Mouse (Mus musculus) limb, embryonic 12.5 days (tissue): ENCODE results near the gene Fkbpl. TPM values are rescaled to one million over a fixed set of nuclear protein-coding genes. Genes with fewer than 3 reads are reported as not detected.

Source experiments
- ATAC-seq: fragments of 200-750 bp; cut with Nextera tagmentation; 2 replicates; pipeline ENCODE4 v1.8.0; 2017; ENCODE audit warnings: low read depth, moderate TSS enrichment; ENCODE audit not compliant: insufficient number of reproducible peaks, insufficient read depth, low FRiP score, low TSS enrichment
- H3K27ac ChIP-seq: fragments of 300-500 bp; sonication (generic); 2 replicates; pipeline ENCODE4 v1.5.1; 2016; ENCODE audit warnings: mild to moderate bottlenecking, moderate library complexity
- H3K27me3 ChIP-seq: fragments of 300-500 bp; sonication (generic); 2 replicates; pipeline ENCODE4 v1.6.1; 2016; ENCODE audit warnings: mild to moderate bottlenecking, moderate library complexity
- H3K36me3 ChIP-seq: fragments of 300-500 bp; sonication (generic); 2 replicates; pipeline ENCODE4 v1.6.1; 2016; ENCODE audit warnings: mild to moderate bottlenecking, moderate library complexity
- H3K4me1 ChIP-seq: fragments of 300-500 bp; sonication (generic); replicated peaks from 2 replicates; pipeline ENCODE4 v1.6.1; 2016
- H3K4me2 ChIP-seq: fragments of 300-500 bp; sonication (generic); 2 replicates; pipeline ENCODE4 v1.6.1; 2016; ENCODE audit warnings: mild to moderate bottlenecking, moderate library complexity
- H3K4me3 ChIP-seq: fragments of 300-500 bp; sonication (generic); replicated peaks from 2 replicates; pipeline ENCODE4 v1.5.1; 2016; ENCODE audit warnings: mild to moderate bottlenecking
- H3K9ac ChIP-seq: fragments of 300-500 bp; sonication (generic); replicated peaks from 2 replicates; pipeline ENCODE4 v1.6.1; 2016; ENCODE audit warnings: mild to moderate bottlenecking, moderate library complexity
- H3K9me3 ChIP-seq: fragments of 300-500 bp; sonication (generic); 2 replicates; pipeline ENCODE4 v1.6.1; 2016; ENCODE audit warnings: mild to moderate bottlenecking, moderate library complexity
- WGBS: fragments of 180-500 bp; shearing (Covaris S2); methylation state at CpG from one replicate; pipeline ENCODE4 v1.1.7; 2016; 5-methylcytosine and 5-hydroxymethylcytosine counted together
- polyA plus RNA-seq: library from polyadenylated mRNA; unstranded; fragments of >200 nt; fragmentation: Nextera tagmentation; extraction: Ambion mirVana; gene quantifications from 2 replicates; pipeline ENCODE4 v1.2.1, GENCODE M21; 2016

Fkbpl gene
- polyA plus RNA-seq, 1 experiment from 2014 or later = 19.5 TPM

DNA sequence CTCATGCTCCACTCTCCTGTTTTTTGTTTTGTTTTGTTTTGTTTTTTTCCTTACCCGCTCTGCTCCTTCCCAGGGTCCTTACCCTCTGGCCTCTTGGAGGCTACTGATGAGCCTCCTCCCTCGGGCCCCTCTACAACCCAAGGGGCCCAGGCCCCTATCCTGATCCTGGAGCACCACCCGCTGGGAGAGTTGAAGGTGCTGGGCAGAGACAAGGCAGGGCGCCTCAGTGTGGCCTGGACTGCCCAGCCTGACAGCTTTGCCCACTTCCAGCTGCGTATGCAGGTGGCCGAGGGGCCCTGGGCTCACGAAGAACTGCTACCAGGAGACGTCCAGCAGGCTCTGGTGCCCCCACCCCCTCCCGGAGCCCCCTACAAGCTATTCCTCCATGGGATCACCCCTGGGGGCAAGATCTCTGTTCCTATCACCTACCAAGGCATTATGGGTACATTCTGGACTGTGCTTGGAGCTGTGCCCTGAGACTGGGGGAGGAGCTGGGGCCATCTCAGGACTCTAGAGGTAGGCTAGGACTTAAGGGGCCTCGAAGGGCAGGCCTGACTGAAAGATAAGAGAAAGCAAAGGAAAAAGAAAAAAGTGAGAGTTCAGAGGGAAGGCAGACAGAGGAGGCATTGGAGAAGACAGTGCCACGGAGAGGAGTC is 37.4 kb downstream of the Fkbpl start:
- Histone ChIP-seq H3K4me3 (no peak overlapping the region), H3K9me3 (no peaks in the 10 kb centered on the region), H3K4me2 (no peak overlapping the region), H3K36me3 (no peaks in the 10 kb centered on the region), H3K4me1 (peaks cover 10% of the 10 kb centered on the region; the same call in 1 of the 2 replicates), H3K27me3 (peaks cover 54% of the 10 kb centered on the region), H3K9ac (no peak overlapping the region), H3K27ac (no peak overlapping the region)
- no peak for ATAC-seq
- 69% methylated on average over 11 of the region's 11 CpGs for WGBS

DNA sequence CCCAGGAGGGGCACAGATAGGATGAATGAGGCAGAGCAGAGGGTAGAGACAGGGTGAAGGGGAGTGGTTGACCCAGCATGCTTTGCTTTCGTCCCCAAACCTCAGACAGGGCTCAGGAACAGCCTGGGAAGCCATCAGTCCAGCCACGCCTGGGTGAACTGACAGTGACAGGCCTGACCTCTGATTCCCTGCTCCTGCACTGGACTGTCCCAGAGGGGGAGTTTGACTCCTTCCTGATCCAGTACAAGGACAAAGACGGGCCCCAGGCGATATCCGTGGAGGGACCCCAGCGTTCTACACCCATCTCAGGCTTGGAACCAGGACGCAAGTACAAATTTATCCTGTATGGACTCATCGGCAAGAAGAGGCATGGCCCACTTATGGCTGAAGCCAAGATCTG is 38.6 kb downstream of the Fkbpl start:
- Histone ChIP-seq H3K36me3 (no peaks in the 10 kb centered on the region), H3K4me3 (no peak overlapping the region), H3K9me3 (no peaks in the 10 kb centered on the region), H3K4me2 (no peak overlapping the region), H3K4me1 (peaks cover 10% of the 10 kb centered on the region; the same call in 1 of the 2 replicates), H3K9ac (no peak overlapping the region), H3K27ac (no peak overlapping the region), H3K27me3 (peaks cover 44% of the 10 kb centered on the region)
- ATAC-seq = no peak
- 83% methylated on average over 8 of the region's 8 CpGs for WGBS

DNA sequence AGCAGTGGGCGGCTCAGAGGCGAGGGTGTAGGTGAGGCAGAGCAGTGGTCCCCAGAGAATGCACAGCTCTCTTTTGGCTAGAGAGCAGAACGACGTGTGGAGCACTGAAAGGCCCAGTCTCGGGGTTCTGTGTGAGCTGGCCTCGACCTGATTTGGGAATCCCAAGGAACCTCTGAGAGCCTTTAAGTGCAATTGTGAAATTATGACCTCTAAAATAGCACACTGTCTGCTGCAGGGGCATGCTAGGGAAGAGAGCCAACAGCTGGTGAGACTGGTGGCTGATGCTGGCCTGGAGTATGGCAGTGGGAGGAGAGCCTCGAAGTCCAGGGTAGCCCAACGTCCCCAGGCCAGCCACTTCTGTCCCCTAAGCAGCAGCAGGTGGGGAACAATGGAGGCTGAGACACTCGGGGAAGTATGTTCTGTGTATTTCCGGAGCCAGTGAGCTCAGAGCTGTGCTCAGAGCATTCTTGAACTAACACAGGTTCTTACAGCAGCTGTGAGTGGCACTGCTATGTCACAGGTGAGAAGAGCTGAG is 39.2 kb downstream of the Fkbpl start:
- Histone ChIP-seq H3K27me3 (peaks cover 38% of the 10 kb centered on the region), H3K27ac (no peak overlapping the region), H3K9me3 (no peaks in the 10 kb centered on the region), H3K4me2 (no peak overlapping the region), H3K4me1 (peaks cover 10% of the 10 kb centered on the region; the same call in 1 of the 2 replicates), H3K9ac (no peak overlapping the region), H3K4me3 (no peak overlapping the region), H3K36me3 (no peaks in the 10 kb centered on the region)
- 81% methylated on average over 10 of the region's 10 CpGs for WGBS
- ATAC-seq = no peak

DNA sequence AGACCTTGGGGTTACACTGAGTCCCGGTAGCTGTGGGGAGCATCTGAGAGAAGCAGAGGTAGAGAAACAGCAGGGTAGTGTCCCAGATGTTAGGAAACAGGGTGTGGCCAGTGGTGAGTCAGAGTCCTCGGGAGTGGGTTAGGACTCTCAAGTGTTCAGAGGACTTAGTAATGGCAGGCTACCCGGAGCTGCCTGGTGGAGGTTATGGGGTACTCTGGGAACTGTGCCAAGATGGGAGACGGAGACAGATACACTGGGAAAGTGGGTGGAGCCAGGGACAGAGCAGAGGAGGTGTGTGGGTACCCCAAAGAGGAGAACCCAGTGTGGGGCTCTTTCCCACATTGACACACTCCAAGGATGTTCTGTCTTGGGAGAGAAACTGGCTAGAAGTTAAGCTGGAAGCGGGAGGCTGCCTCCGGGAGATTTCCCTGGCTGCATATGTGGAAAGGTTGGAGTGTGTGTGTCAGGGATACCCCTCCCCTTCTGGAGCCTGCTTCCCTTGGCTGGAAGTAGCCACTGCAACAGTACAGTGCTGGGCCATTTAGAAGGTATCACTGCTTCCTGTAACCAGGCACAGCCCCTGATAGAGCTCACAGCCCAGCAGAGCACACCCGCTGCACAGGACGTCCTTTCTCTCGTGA is 39.8 kb downstream of the Fkbpl start:
- H3K4me2 ChIP-seq = no peak overlapping the region
- no peak overlapping the region for H3K9ac ChIP-seq
- H3K27me3 ChIP-seq = peaks cover 32% of the 10 kb centered on the region
- ATAC-seq = no peak
- no peaks in the 10 kb centered on the region for H3K36me3 ChIP-seq
- H3K4me3 ChIP-seq = no peak overlapping the region
- peaks cover 10% of the 10 kb centered on the region; the same call in 1 of the 2 replicates for H3K4me1 ChIP-seq
- no peaks in the 10 kb centered on the region for H3K9me3 ChIP-seq
- 66% methylated on average over 9 of the region's 9 CpGs for WGBS
- no peak overlapping the region for H3K27ac ChIP-seq

DNA sequence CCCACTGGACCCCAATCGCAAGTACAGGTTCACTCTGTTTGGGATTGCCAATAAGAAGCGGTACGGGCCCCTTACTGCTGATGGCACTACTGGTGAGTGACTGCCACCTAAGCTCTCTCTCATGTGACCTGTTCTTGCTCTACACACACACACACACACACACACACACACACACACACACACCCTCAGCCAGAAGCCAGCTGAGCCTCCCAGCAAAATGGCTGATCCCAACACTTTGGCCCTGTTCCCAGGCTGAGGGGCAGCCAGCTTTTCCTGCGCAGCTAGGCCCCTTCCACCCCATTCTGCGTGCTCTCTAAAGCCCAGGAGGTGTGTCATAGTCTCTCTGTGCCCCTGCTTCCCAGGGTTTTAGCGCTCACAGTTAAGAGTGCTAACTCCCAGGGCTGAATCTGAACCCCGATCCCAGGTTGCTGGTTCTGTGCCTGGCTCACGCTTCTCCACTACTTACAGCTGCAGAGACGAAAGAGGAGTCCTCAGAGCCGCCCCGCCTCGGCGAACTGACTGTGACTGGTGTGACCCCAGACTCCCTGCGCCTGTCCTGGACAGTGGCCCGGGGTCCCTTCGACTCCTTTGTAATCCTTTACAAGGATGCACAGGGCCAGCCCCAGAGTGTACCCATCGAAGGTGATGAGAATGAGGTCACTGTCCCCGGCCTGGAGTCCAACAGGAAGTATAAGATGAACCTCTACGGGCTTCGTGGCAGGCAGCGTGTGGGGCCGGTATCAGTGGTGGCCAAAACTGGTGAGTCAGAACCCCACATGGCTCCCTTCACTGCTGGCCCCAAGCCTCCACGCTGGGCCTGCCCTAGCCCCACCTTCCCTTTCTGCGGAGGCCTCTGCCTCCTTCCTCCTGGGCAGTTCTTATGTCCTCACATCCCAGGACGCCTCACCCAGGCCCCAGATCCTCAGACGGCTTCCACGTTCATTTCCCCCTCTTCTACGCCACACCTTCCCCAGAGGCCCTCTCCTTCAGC is 40.9 kb downstream of the Fkbpl start:
- H3K27ac ChIP-seq = no peak overlapping the region
- peaks cover 21% of the 10 kb centered on the region for H3K27me3 ChIP-seq
- H3K4me3 ChIP-seq = no peak overlapping the region
- no peak overlapping the region for H3K4me2 ChIP-seq
- WGBS = 85% methylated on average over 28 of the region's 28 CpGs
- peaks cover 10% of the 10 kb centered on the region; the same call in 1 of the 2 replicates for H3K4me1 ChIP-seq
- 0 out of 2 replicates have a peak overlapping the region, but pooled peaks have one; percentile 18 for H3K9ac ChIP-seq
- H3K36me3 ChIP-seq = no peaks in the 10 kb centered on the region
- H3K9me3 ChIP-seq = no peaks in the 10 kb centered on the region
- ATAC-seq = no peak

DNA sequence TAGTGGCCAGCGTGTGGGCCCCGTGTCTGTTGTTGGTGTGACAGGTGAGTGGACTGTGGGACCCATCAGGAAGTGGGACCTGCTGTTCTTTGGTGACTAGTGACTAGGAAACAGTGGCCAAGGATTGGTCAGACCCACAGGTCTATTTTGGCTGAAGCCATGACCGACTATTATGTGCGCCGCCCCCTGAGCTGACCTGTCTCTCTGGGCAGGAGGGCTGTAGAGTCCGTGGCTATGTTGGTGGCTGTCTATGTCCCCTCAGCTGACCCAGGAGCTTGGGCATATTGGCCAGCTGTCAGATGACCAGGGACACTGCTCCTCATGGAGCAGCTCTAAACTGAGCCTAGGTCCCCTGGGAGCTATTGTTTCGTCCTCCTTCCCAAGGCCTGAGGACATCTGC is 44.3 kb downstream of the Fkbpl start:
- H3K9ac ChIP-seq = no peak overlapping the region
- no peaks in the 10 kb centered on the region for H3K36me3 ChIP-seq
- no peaks in the 10 kb centered on the region for H3K9me3 ChIP-seq
- H3K4me2 ChIP-seq = no peak overlapping the region
- no peak for ATAC-seq
- H3K4me3 ChIP-seq = no peak overlapping the region
- 0 out of 2 replicates have a peak, but pooled peaks cover 5% of the 10 kb centered on the region for H3K27me3 ChIP-seq
- H3K27ac ChIP-seq = no peak overlapping the region
- WGBS = 93% methylated on average over 7 of the region's 7 CpGs
- peaks cover 7% of the 10 kb centered on the region; the same call in 1 of the 2 replicates for H3K4me1 ChIP-seq

DNA sequence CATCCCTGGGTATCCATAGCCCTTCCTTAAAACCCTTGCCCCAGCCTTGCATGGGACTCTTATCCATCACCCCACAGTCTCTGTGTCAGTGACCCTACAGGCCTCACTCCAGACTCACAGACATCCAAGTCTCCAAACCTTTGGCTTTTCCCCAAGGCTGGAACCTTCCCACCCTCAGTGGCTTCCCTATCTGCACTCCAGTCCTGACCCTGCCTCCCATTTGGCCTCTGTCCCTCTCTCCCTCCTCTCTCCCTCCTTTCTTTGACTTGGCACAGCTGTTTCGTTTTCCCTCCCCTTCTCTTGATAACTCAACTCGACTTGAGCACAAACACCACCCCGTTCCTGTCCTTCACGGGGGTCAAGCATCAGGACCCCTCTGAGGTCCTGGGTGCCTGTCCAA is 45.9 kb downstream of the Fkbpl start:
- ATAC-seq = no peak
- Histone ChIP-seq H3K4me2 (no peak overlapping the region), H3K9me3 (no peaks in the 10 kb centered on the region), H3K27ac (no peak overlapping the region), H3K4me1 (no peaks in the 10 kb centered on the region), H3K36me3 (no peaks in the 10 kb centered on the region), H3K27me3 (0 out of 2 replicates have a peak, but pooled peaks cover 5% of the 10 kb centered on the region), H3K9ac (no peak overlapping the region), H3K4me3 (no peak overlapping the region)
- 66% methylated on average over 4 of the region's 4 CpGs for WGBS

DNA sequence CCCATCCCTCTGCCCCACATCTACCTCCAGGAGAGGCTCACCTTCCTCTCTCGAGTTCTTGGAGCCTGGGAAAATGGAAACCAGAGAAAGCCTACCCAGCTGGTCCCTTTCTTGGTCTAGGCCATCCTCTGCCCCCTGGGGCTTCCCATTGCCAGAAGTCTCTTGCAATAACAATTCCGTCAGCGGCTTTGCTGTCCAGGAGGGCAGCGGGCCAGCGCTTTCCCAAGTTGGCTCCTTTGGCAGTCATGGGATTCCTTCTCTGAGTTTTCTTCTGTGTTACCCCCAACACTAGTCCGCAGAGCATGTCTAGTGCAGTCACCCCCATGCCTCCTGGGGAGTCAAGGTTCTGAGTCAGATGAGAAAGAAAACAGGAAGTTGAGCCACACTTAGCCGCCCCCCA is 48.3 kb downstream of the Fkbpl start:
- WGBS = 80% methylated on average over 7 of the region's 7 CpGs
- no peaks in the 10 kb centered on the region for H3K9me3 ChIP-seq
- ATAC-seq = no peak
- H3K36me3 ChIP-seq = no peaks in the 10 kb centered on the region
- H3K4me2 ChIP-seq = no peak overlapping the region
- H3K9ac ChIP-seq = no peak overlapping the region
- no peaks in the 10 kb centered on the region for H3K4me1 ChIP-seq
- no peak overlapping the region for H3K4me3 ChIP-seq
- H3K27ac ChIP-seq = no peak overlapping the region
- no peaks in the 10 kb centered on the region for H3K27me3 ChIP-seq

Other genes with a start within 250 kb of the Fkbpl start
- gene BC051142, start 245.9 kb upstream of the Fkbpl start, polyA plus RNA-seq = 0.40 and 1.3 TPM in 2 replicates
- not detected in 2 replicates for gene Btnl4, start 167.4 kb upstream of the Fkbpl start, polyA plus RNA-seq
- not detected in 2 replicates for gene Btnl6, start 127.4 kb upstream of the Fkbpl start, polyA plus RNA-seq
- gene Notch4, start 80.5 kb upstream of the Fkbpl start, polyA plus RNA-seq = 4.9 and 6.3 TPM in 2 replicates
- 2.6 and 3.8 TPM in 2 replicates for gene Gpsm3, start 55.0 kb upstream of the Fkbpl start, polyA plus RNA-seq
- gene Pbx2, start 53.5 kb upstream of the Fkbpl start, polyA plus RNA-seq = 24.6 and 26.6 TPM in 2 replicates
- 2.8 and 3.5 TPM in 2 replicates for gene Ager, start 46.9 kb upstream of the Fkbpl start, polyA plus RNA-seq
- 143 and 145 TPM in 2 replicates for gene Rnf5, start 41.1 kb upstream of the Fkbpl start, polyA plus RNA-seq
- gene Agpat1, start 40.5 kb upstream of the Fkbpl start, polyA plus RNA-seq = 50.5 and 53.4 TPM in 2 replicates
- 3.0 and 3.4 TPM in 2 replicates for gene Egfl8, start 28.8 kb upstream of the Fkbpl start, polyA plus RNA-seq
- 15.9 and 17.6 TPM in 2 replicates for gene Ppt2, start 16.3 kb upstream of the Fkbpl start, polyA plus RNA-seq
- gene Prrt1, start 15.2 kb upstream of the Fkbpl start, polyA plus RNA-seq = 0.20 and 0.28 TPM in 2 replicates
- 94.8 and 103 TPM in 2 replicates for gene Atf6b, start 2.4 kb downstream of the Fkbpl start, polyA plus RNA-seq
- not detected in 2 replicates for gene Tnxb, start 25.8 kb downstream of the Fkbpl start, polyA plus RNA-seq
- gene C4b, start 99.1 kb downstream of the Fkbpl start, polyA plus RNA-seq = not detected in 2 replicates
- not detected in 2 replicates for gene Cyp21a1, start 159.8 kb downstream of the Fkbpl start, polyA plus RNA-seq
- gene Stk19, start 192.2 kb downstream of the Fkbpl start, polyA plus RNA-seq = 24.9 and 26.2 TPM in 2 replicates
- gene Dxo, start 192.3 kb downstream of the Fkbpl start, polyA plus RNA-seq = 70.8 and 81.7 TPM in 2 replicates
- 58.3 and 65.7 TPM in 2 replicates for gene Skiv2l, start 205.4 kb downstream of the Fkbpl start, polyA plus RNA-seq
- gene Nelfe, start 205.6 kb downstream of the Fkbpl start, polyA plus RNA-seq = 125 and 134 TPM in 2 replicates
- gene Cfb, start 217.8 kb downstream of the Fkbpl start, polyA plus RNA-seq = 1.4 and 3.0 TPM in 2 replicates
- gene Zbtb12, start 234.7 kb downstream of the Fkbpl start, polyA plus RNA-seq = 9.3 and 10.8 TPM in 2 replicates
- 0.18 TPM in 1 of 2 replicates, not detected in the other for gene Gm20547, start 237.3 kb downstream of the Fkbpl start, polyA plus RNA-seq